Mouse (Mus musculus): Measurements from ENCODE around the gene Cxcl1. TPM values are rescaled to one million over a fixed set of nuclear protein-coding genes. Genes with fewer than 3 reads are reported as not detected.

Gene Cxcl1
- polyA plus RNA-seq, 1 experiment from 2014 or later: 0.56 TPM

DNA sequence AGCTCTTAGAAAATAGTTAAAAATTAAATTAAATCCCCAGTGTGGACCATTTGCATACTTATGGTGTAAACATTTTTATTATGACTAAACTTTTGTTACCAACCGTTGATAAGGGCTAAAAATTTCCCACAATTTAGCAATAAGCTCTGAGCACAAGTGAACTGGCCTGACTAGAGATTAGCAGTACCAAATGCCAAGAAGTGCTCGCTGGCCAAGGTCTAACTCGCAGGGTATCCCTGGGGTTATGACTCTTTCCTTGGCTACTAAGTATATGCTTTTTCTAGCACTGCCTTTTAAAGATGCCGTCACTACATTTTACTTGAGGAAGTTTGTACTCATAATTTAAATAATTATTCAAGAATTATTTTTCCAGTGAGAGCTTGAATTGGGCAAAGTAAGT lies 10.0 kb upstream of the Cxcl1 start:
- 91% methylated on average over 4 of the region's 4 CpGs for WGBS

DNA sequence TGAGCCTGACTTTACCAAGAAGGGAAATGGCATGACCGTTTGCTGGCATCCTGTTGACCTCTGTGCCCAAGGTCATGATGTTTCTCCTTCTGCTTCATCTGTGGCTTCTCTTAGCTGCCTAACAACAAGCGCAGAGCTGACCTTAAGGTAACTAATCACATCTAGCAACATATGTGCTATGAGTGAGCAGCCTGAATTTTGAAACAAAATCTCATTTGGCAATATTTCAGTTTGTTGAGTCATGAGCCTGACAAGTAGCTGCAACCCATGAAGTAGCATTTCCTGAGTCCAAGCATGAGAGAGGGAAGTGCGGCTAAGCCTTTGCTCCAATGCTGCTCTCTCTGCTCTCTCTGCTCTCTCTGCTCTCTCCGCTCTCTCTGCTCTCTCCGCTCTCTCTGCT lies 9.4 kb upstream of the Cxcl1 start:
- WGBS: 94% methylated on average over 5 of the region's 5 CpGs
- Histone ChIP-seq H3K4me2 (ENCODE audit: low read length) (no peak overlapping the region), H3K27ac (ENCODE audit: low read depth, low read length) (no peak overlapping the region), H3K9ac (ENCODE audit: low read length) (no peak overlapping the region), H3K4me3 (ENCODE audit: low read depth, low read length) (no peak overlapping the region), H3K27me3 (replicated peaks; ENCODE audit: control insufficient read depth, insufficient read depth, low read length) (no peaks in the 10 kb centered on the region), H3K9me3 (replicated peaks; ENCODE audit: control insufficient read depth, low read length) (no peaks in the 10 kb centered on the region), H3K36me3 (ENCODE audit: control insufficient read depth, insufficient read depth, low read length) (no peaks in the 10 kb centered on the region), H3K4me1 (ENCODE audit: control insufficient read depth, insufficient read depth, low read length) (no peaks in the 10 kb centered on the region)
- no peak for ATAC-seq
- DNase-seq (ENCODE audit: low spot score): no peak

More for the DNA sequence above, 10.0 kb upstream of the Cxcl1 start:
- no peak for DNase-seq (ENCODE audit: low spot score)
- ATAC-seq: no peak
- Histone ChIP-seq H3K4me3 (ENCODE audit: low read depth, low read length) (no peak overlapping the region), H3K4me1 (ENCODE audit: control insufficient read depth, insufficient read depth, low read length) (no peaks in the 10 kb centered on the region), H3K27ac (ENCODE audit: low read depth, low read length) (no peak overlapping the region), H3K9ac (ENCODE audit: low read length) (no peak overlapping the region), H3K36me3 (ENCODE audit: control insufficient read depth, insufficient read depth, low read length) (no peaks in the 10 kb centered on the region), H3K9me3 (replicated peaks; ENCODE audit: control insufficient read depth, low read length) (no peaks in the 10 kb centered on the region), H3K27me3 (replicated peaks; ENCODE audit: control insufficient read depth, insufficient read depth, low read length) (no peaks in the 10 kb centered on the region), H3K4me2 (ENCODE audit: low read length) (no peak overlapping the region)

DNA sequence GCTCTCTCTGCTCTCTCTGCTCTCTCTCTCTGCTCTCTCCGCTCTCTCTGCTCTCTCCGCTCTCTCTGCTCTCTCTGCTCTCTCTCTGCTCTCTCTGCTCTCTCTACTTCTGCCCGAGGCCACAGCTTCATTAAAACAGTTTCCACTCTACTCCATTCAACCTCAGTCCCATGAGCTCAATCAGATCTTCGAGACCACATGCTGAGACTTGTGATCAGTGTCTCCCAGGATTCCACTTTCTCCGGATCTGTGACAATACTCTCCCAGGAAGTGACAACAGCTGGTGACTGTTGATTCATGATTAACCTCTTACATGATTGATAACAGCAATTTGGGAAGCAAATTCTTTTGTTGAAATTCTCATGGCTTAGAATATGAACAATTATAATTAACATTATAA lies 8.9 kb upstream of the Cxcl1 start:
- H3K4me1 ChIP-seq (ENCODE audit: control insufficient read depth, insufficient read depth, low read length): no peaks in the 10 kb centered on the region
- no peak overlapping the region for H3K9ac ChIP-seq (ENCODE audit: low read length)
- WGBS: 77% methylated on average over 5 of the region's 5 CpGs
- H3K4me3 ChIP-seq (ENCODE audit: low read depth, low read length): no peak overlapping the region
- no peaks in the 10 kb centered on the region for H3K27me3 ChIP-seq (replicated peaks; ENCODE audit: control insufficient read depth, insufficient read depth, low read length)
- no peaks in the 10 kb centered on the region for H3K36me3 ChIP-seq (ENCODE audit: control insufficient read depth, insufficient read depth, low read length)
- H3K4me2 ChIP-seq (ENCODE audit: low read length): no peak overlapping the region
- ATAC-seq (no peak), DNase-seq (ENCODE audit: low spot score) (no peak)
- no peaks in the 10 kb centered on the region for H3K9me3 ChIP-seq (replicated peaks; ENCODE audit: control insufficient read depth, low read length)
- no peak overlapping the region for H3K27ac ChIP-seq (ENCODE audit: low read depth, low read length)

DNA sequence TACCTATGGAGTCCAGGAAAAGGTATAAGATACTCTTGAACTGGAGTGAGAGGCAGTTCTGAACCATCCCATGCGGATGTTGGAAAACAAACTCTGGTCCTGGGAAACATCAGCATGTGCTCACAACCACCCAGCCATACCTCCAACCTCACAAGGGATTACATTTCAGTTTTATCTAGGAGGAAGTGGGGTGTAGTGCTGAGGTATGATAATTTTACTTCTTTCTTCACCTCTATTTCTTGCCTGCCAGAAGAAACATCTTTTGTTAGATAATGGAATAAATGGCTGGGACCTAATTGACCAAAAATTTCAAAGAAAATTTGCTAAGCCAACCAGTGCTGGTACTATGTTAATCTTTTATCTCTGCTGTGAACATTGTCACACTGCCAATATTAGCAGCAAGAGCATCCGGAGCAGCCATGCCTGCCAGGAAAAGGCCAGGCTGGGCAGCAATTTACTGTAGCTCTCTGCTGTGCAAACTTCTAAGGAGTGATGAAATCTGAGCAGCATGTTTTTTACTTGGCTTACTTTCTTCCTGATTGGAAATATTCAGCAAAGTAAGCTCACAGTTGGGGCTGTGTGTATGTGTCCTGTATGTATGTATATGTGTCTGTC lies 6.3 kb upstream of the Cxcl1 start:
- no peaks in the 10 kb centered on the region for H3K36me3 ChIP-seq (ENCODE audit: control insufficient read depth, insufficient read depth, low read length)
- H3K4me2 ChIP-seq (ENCODE audit: low read length): no peak overlapping the region
- 65% methylated on average over 2 of the region's 2 CpGs for WGBS
- H3K9me3 ChIP-seq (replicated peaks; ENCODE audit: control insufficient read depth, low read length): no peaks in the 10 kb centered on the region
- no peaks in the 10 kb centered on the region for H3K27me3 ChIP-seq (replicated peaks; ENCODE audit: control insufficient read depth, insufficient read depth, low read length)
- DNase-seq (ENCODE audit: low spot score) (peak; percentile 31), ATAC-seq (no peak)
- no peak overlapping the region for H3K4me3 ChIP-seq (ENCODE audit: low read depth, low read length)
- no peak overlapping the region for H3K27ac ChIP-seq (ENCODE audit: low read depth, low read length)
- no peak overlapping the region for H3K9ac ChIP-seq (ENCODE audit: low read length)
- no peaks in the 10 kb centered on the region for H3K4me1 ChIP-seq (ENCODE audit: control insufficient read depth, insufficient read depth, low read length)

DNA sequence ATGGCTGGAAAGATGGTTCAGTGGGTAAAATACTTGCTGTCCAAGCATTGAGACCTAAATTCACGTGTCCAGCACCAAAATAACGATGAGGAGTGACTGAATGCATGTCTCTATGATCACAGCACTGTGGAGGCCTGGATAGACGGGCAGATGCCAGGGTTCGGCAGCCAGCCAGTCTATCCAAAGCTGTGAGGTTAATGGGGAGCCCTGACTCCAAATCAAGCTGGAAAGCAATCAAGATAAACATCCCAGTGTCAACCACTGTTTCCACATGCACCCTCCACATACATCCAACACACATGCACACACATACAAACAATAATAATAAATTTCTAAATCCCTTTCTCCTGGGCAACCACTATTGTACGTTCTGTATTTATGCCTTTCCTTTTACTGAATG lies 2.4 kb upstream of the Cxcl1 start:
- DNase-seq (ENCODE audit: low spot score) (no peak), ATAC-seq (no peak)
- no peak overlapping the region for H3K27ac ChIP-seq (ENCODE audit: low read depth, low read length)
- no peak overlapping the region for H3K4me3 ChIP-seq (ENCODE audit: low read depth, low read length)
- H3K4me1 ChIP-seq (ENCODE audit: control insufficient read depth, insufficient read depth, low read length): peaks cover 5% of the 10 kb centered on the region
- no peaks in the 10 kb centered on the region for H3K36me3 ChIP-seq (ENCODE audit: control insufficient read depth, insufficient read depth, low read length)
- no peak overlapping the region for H3K4me2 ChIP-seq (ENCODE audit: low read length)
- 74% methylated on average over 5 of the region's 5 CpGs for WGBS
- no peaks in the 10 kb centered on the region for H3K27me3 ChIP-seq (replicated peaks; ENCODE audit: control insufficient read depth, insufficient read depth, low read length)
- H3K9me3 ChIP-seq (replicated peaks; ENCODE audit: control insufficient read depth, low read length): no peaks in the 10 kb centered on the region
- no peak overlapping the region for H3K9ac ChIP-seq (ENCODE audit: low read length)

DNA sequence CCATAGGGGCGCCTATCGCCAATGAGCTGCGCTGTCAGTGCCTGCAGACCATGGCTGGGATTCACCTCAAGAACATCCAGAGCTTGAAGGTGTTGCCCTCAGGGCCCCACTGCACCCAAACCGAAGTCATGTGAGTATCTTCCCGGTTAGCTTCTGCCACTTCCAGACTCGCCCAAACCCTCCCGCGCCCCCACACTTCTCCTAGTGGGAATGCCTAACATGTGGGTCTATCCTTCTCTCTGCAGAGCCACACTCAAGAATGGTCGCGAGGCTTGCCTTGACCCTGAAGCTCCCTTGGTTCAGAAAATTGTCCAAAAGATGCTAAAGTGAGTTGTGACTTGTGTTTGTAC lies 398 bp downstream of the Cxcl1 start:
- peak overlapping the region; percentile 54 for H3K9ac ChIP-seq (ENCODE audit: low read length)
- H3K4me2 ChIP-seq (ENCODE audit: low read length): peak overlapping the region; percentile 84
- peak overlapping the region; percentile 40 for H3K4me3 ChIP-seq (ENCODE audit: low read depth, low read length)
- H3K27ac ChIP-seq (ENCODE audit: low read depth, low read length): no peak overlapping the region
- no peaks in the 10 kb centered on the region for H3K36me3 ChIP-seq (ENCODE audit: control insufficient read depth, insufficient read depth, low read length)
- WGBS: 20% methylated on average over 10 of the region's 10 CpGs
- no peak for DNase-seq (ENCODE audit: low spot score)
- H3K9me3 ChIP-seq (replicated peaks; ENCODE audit: control insufficient read depth, low read length): no peaks in the 10 kb centered on the region
- no peaks in the 10 kb centered on the region for H3K27me3 ChIP-seq (replicated peaks; ENCODE audit: control insufficient read depth, insufficient read depth, low read length)
- peak; percentile 27 for ATAC-seq
- peaks cover 5% of the 10 kb centered on the region for H3K4me1 ChIP-seq (ENCODE audit: control insufficient read depth, insufficient read depth, low read length)

DNA sequence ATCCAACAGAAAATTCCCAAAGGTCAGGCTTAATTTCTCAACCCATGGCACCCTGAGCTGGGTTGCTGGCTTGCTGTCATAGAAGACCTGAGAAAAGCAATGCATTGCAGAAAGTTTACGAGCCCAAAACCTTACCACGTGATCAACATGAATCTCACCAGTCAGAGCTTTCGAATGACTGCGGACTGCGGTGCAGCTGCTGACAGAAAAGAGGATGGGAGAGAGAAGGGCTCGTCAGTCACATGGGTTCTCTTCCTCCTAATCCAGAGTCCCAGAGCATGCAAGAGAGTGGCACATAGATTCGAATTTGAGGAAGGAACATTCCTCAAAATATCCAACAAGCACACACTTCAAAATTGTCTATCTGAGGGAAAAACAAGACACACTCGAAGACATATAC lies 3.2 kb downstream of the Cxcl1 start:
- Histone ChIP-seq H3K36me3 (ENCODE audit: control insufficient read depth, insufficient read depth, low read length) (no peaks in the 10 kb centered on the region), H3K4me2 (ENCODE audit: low read length) (no peak overlapping the region), H3K9ac (ENCODE audit: low read length) (no peak overlapping the region), H3K27ac (ENCODE audit: low read depth, low read length) (no peak overlapping the region), H3K27me3 (replicated peaks; ENCODE audit: control insufficient read depth, insufficient read depth, low read length) (no peaks in the 10 kb centered on the region), H3K4me3 (ENCODE audit: low read depth, low read length) (no peak overlapping the region), H3K9me3 (replicated peaks; ENCODE audit: control insufficient read depth, low read length) (no peaks in the 10 kb centered on the region), H3K4me1 (ENCODE audit: control insufficient read depth, insufficient read depth, low read length) (peaks cover 5% of the 10 kb centered on the region)
- WGBS: 74% methylated on average over 8 of the region's 8 CpGs
- no peak for DNase-seq (ENCODE audit: low spot score)
- ATAC-seq: no peak

DNA sequence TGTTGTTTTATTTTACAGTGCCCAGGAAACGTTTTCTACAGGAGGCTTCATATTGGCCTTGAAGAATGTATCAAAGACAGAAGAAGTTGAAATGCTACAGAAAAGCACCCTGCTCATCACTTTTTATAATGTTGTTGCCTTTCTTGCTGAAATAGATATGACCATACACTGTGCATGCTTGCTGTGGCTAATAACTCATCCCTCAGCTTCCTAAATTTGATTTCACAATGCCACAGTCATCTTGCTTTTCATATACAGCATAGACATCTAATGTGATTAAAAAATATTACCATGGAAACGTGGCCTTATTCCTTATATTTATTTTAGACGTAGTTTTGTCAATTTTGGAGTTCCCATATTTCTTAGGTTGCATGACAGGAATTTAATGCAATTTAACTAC lies 6.4 kb downstream of the Cxcl1 start:
- Histone ChIP-seq H3K27ac (ENCODE audit: low read depth, low read length) (no peak overlapping the region), H3K27me3 (replicated peaks; ENCODE audit: control insufficient read depth, insufficient read depth, low read length) (no peaks in the 10 kb centered on the region), H3K9me3 (replicated peaks; ENCODE audit: control insufficient read depth, low read length) (no peaks in the 10 kb centered on the region), H3K4me2 (ENCODE audit: low read length) (no peak overlapping the region), H3K4me3 (ENCODE audit: low read depth, low read length) (no peak overlapping the region), H3K36me3 (ENCODE audit: control insufficient read depth, insufficient read depth, low read length) (no peaks in the 10 kb centered on the region), H3K4me1 (ENCODE audit: control insufficient read depth, insufficient read depth, low read length) (no peaks in the 10 kb centered on the region), H3K9ac (ENCODE audit: low read length) (no peak overlapping the region)
- whole genome bisulfite sequencing: 73% methylated on average over 3 of the region's 3 CpGs
- DNase-seq (ENCODE audit: low spot score) (no peak), ATAC-seq (no peak)

DNA sequence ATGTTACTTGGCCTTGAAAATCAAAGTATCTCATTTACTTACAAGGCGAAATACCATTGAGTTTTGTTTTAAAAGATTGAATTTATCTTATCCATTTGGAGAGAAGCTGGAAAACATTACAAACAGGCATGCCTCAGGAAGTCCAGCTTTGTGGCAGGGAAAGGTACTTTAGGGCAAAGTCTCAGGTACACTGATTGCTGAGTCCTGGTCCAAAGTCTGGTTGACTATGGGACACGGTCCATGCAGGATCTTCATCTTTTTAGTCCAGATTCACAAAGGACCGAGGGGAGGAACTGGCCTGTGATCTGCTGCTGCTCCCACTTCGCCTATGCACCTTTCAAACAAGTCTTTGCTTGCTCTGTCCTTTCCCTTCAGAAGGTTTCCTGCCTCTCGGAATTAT lies 8.3 kb downstream of the Cxcl1 start:
- ATAC-seq: no peak

More for the DNA sequence above, 8.3 kb downstream of the Cxcl1 start:
- WGBS: 83% methylated on average over 5 of the region's 5 CpGs
- no peak overlapping the region for H3K4me2 ChIP-seq (ENCODE audit: low read length)
- H3K4me3 ChIP-seq (ENCODE audit: low read depth, low read length): no peak overlapping the region
- H3K27ac ChIP-seq (ENCODE audit: low read depth, low read length): no peak overlapping the region
- no peak overlapping the region for H3K9ac ChIP-seq (ENCODE audit: low read length)
- no peak for DNase-seq (ENCODE audit: low spot score)
- no peaks in the 10 kb centered on the region for H3K9me3 ChIP-seq (replicated peaks; ENCODE audit: control insufficient read depth, low read length)
- peaks cover 4% of the 10 kb centered on the region; the same call in 1 of the 2 replicates for H3K4me1 ChIP-seq (ENCODE audit: control insufficient read depth, insufficient read depth, low read length)
- 0 out of 2 replicates have a peak, but pooled peaks cover under 1% of the 10 kb centered on the region for H3K27me3 ChIP-seq (replicated peaks; ENCODE audit: control insufficient read depth, insufficient read depth, low read length)
- H3K36me3 ChIP-seq (ENCODE audit: control insufficient read depth, insufficient read depth, low read length): no peaks in the 10 kb centered on the region
